Mouse (Mus musculus): ENCODE results near the gene Prkcb. TPM values are rescaled to one million over a fixed set of nuclear protein-coding genes. Genes with fewer than 3 reads are reported as not detected.
A peak's percentile ranks its signal among the peaks of the same experiment; 100 is the strongest.

Prkcb gene
- polyA plus RNA-seq, 1 experiment from 2014 or later: 5.5 TPM

DNA sequence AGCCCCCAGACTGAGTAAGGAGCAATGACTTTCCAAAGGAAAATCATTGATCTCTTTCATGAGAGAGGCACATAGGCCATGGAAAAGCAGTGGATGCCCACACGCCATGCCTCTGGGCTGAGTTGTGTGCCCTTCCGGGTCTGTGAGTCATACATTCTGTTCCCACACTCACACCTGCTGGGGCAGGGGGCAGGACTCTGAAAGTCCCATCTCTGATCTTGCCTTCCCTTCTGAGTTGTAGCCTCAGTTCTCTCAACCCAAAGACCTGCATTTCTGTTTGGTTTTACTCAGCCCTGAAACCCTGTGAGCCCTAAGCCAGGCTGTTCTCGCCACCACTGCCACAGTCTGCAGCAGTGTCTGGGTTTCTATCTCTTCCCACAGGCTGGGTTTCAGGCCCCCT, 109.1 kb downstream of the Prkcb start:
- Histone ChIP-seq H3K9ac (no peak overlapping the region), H3K36me3 (no peaks in the 10 kb centered on the region), H3K4me2 (replicated peaks) (no peak overlapping the region), H3K27me3 (no peaks in the 10 kb centered on the region), H3K9me3 (no peaks in the 10 kb centered on the region), H3K27ac (no peak overlapping the region), H3K4me1 (no peaks in the 10 kb centered on the region), H3K4me3 (no peak overlapping the region)
- 85% methylated on average over 3 of the region's 3 CpGs for WGBS
- ATAC-seq (ENCODE audit: low FRiP score, low read depth): no peak

DNA sequence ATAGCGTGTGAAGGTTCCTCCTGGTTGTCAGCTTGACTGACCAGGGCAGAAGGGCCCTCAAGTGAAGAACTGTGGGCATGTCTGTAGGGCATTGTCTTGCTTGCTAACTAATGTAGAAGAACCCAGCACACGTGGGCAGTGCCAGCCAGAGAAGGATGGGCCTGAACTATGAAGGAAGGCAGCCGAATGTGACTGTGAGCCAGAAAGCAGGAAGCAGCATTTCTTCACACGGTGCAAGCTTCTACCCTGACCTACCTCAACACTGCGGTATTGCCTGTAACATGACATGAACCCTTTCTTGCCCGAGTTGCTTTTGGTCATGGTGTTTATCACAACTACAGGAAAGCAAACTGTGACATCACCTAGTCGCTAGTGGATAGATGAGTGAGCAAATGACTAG, 113.5 kb downstream of the Prkcb start:
- no peak overlapping the region for H3K9ac ChIP-seq
- no peaks in the 10 kb centered on the region for H3K27me3 ChIP-seq
- H3K27ac ChIP-seq: no peak overlapping the region
- no peaks in the 10 kb centered on the region for H3K9me3 ChIP-seq
- WGBS: 81% methylated on average over 7 of the region's 7 CpGs
- ATAC-seq (ENCODE audit: low FRiP score, low read depth): no peak
- H3K4me3 ChIP-seq: no peak overlapping the region
- no peak overlapping the region for H3K4me2 ChIP-seq (replicated peaks)
- H3K36me3 ChIP-seq: no peaks in the 10 kb centered on the region
- peaks cover 14% of the 10 kb centered on the region for H3K4me1 ChIP-seq

GRCm38 (mm10) chr7:122403343-122403742, 114.8 kb downstream of the Prkcb start:
- Histone ChIP-seq H3K36me3 (no peaks in the 10 kb centered on the region), H3K4me1 (peaks cover 14% of the 10 kb centered on the region), H3K27me3 (no peaks in the 10 kb centered on the region), H3K27ac (no peak overlapping the region), H3K4me3 (no peak overlapping the region), H3K9ac (no peak overlapping the region), H3K4me2 (replicated peaks) (no peak overlapping the region), H3K9me3 (no peaks in the 10 kb centered on the region)
- ATAC-seq (ENCODE audit: low FRiP score, low read depth): no peak
- WGBS: 88% methylated on average over 4 of the region's 4 CpGs

DNA sequence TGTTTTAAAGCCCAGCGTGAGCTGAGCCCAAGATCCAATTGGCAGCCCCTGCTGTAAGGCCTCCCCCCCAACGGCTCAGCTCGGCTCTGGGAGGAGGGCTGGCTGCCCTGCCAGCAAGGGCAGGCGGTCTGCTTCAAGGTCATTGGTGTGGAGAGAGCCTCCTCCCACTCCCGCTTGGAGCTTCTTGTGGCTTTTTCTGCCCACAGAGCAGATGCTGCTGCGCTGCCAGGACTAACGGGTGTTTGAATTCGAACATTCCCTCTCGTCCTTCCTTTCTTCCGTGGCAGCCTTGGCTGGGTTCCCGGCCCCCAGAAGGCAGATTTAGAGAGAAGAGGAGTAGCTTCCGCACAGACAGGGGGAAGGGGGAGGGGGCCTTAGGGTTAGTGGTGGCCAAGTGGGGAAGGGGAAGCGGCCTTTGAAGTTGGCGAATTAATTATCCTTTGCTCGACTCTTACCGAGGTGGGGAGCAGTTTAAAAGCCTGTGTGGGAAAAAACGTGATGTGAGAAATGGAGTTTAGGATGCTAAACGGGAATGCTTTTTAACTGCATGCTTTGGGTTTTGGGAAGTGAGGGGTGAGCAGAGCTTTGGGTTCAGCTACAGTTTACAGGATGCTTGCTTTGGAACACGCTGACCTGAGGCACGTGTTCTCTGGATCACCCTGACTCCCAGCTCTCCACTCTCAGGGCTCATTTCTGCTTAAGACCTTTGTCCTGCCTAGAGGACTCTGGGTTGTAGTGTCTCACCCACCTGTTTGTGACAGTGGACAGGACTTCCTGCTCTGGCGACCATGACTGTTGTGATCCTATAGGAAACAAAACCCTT, 116.2 kb downstream of the Prkcb start:
- Histone ChIP-seq H3K27ac (peak overlapping the region; percentile 52; the same call in 1 of the 2 replicates), H3K36me3 (no peaks in the 10 kb centered on the region), H3K4me2 (replicated peaks) (peak overlapping the region; percentile 61), H3K4me3 (peak overlapping the region; percentile 20), H3K9ac (peak overlapping the region; percentile 55), H3K4me1 (peaks cover 14% of the 10 kb centered on the region), H3K9me3 (no peaks in the 10 kb centered on the region), H3K27me3 (no peaks in the 10 kb centered on the region)
- ATAC-seq (ENCODE audit: low FRiP score, low read depth): peak; percentile 58
- WGBS: 1% methylated on average over 21 of the region's 21 CpGs

- WGBS: 84% methylated on average over 13 of the region's 13 CpGs
- H3K27me3 ChIP-seq: no peaks in the 10 kb centered on the region
- H3K9me3 ChIP-seq: no peaks in the 10 kb centered on the region
- no peak for ATAC-seq (ENCODE audit: low FRiP score, low read depth)
- H3K4me1 ChIP-seq: peaks cover 14% of the 10 kb centered on the region
- H3K4me2 ChIP-seq (replicated peaks): no peak overlapping the region
- H3K9ac ChIP-seq: no peak overlapping the region
- H3K36me3 ChIP-seq: no peaks in the 10 kb centered on the region
- H3K4me3 ChIP-seq: no peak overlapping the region
- no peak overlapping the region for H3K27ac ChIP-seq
Observed at GRCm38 (mm10) chr7:122406625-122407024, 118.1 kb downstream of the Prkcb start.

GRCm38 (mm10) chr7:122409945-122410344, 121.4 kb downstream of the Prkcb start:
- no peak overlapping the region for H3K4me3 ChIP-seq
- no peak for ATAC-seq (ENCODE audit: low FRiP score, low read depth)
- H3K27ac ChIP-seq: no peak overlapping the region
- no peaks in the 10 kb centered on the region for H3K9me3 ChIP-seq
- no peaks in the 10 kb centered on the region for H3K36me3 ChIP-seq
- H3K4me2 ChIP-seq (replicated peaks): no peak overlapping the region
- H3K4me1 ChIP-seq: peaks cover 4% of the 10 kb centered on the region
- H3K9ac ChIP-seq: no peak overlapping the region
- 78% methylated on average over 6 of the region's 6 CpGs for WGBS
- no peaks in the 10 kb centered on the region for H3K27me3 ChIP-seq

- no peaks in the 10 kb centered on the region for H3K4me1 ChIP-seq
- H3K9me3 ChIP-seq: no peaks in the 10 kb centered on the region
- ATAC-seq (ENCODE audit: low FRiP score, low read depth): no peak
- H3K4me3 ChIP-seq: no peak overlapping the region
- H3K9ac ChIP-seq: no peak overlapping the region
- no peak overlapping the region for H3K4me2 ChIP-seq (replicated peaks)
- no peaks in the 10 kb centered on the region for H3K36me3 ChIP-seq
- no peaks in the 10 kb centered on the region for H3K27me3 ChIP-seq
- no peak overlapping the region for H3K27ac ChIP-seq
- WGBS: 89% methylated on average over 3 of the region's 3 CpGs
Observed at GRCm38 (mm10) chr7:122410873-122411272, 122.3 kb downstream of the Prkcb start.

- no peak for ATAC-seq (ENCODE audit: low FRiP score, low read depth)
- H3K9me3 ChIP-seq: no peaks in the 10 kb centered on the region
- no peak overlapping the region for H3K4me2 ChIP-seq (replicated peaks)
- no peak overlapping the region for H3K4me3 ChIP-seq
- no peak overlapping the region for H3K27ac ChIP-seq
- WGBS: 81% methylated on average over 6 of the region's 6 CpGs
- no peaks in the 10 kb centered on the region for H3K4me1 ChIP-seq
- H3K36me3 ChIP-seq: no peaks in the 10 kb centered on the region
- H3K27me3 ChIP-seq: no peaks in the 10 kb centered on the region
- no peak overlapping the region for H3K9ac ChIP-seq
Observed at GRCm38 (mm10) chr7:122413231-122413630, 124.7 kb downstream of the Prkcb start.

DNA sequence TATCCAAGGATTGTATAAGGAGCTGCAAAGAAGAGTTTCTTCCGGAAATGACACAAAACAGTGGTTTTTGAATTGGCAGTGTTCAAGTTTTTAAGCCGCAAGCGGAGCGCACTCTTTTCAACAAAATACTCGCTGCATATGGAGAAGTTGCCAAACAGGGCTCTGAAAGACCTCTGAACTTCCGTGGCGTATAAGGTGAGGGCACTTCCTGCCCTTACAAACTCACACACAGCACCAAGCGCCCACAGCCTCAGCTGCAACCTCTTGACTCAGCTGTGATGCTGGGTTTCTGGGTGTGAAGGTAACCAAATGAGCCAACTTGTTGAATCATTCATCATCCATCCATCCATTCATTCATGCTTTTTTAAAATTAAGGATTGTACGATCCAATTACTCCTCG, 125.6 kb downstream of the Prkcb start:
- WGBS: 86% methylated on average over 10 of the region's 10 CpGs
- ATAC-seq (ENCODE audit: low FRiP score, low read depth): no peak

GRCm38 (mm10) chr7:122414608-122415007, 126.1 kb downstream of the Prkcb start:
- H3K27me3 ChIP-seq: no peaks in the 10 kb centered on the region
- no peak overlapping the region for H3K27ac ChIP-seq
- no peaks in the 10 kb centered on the region for H3K36me3 ChIP-seq
- H3K4me3 ChIP-seq: no peak overlapping the region
- no peak for ATAC-seq (ENCODE audit: low FRiP score, low read depth)
- no peaks in the 10 kb centered on the region for H3K9me3 ChIP-seq
- no peak overlapping the region for H3K4me2 ChIP-seq (replicated peaks)
- 87% methylated on average over 6 of the region's 6 CpGs for WGBS
- no peak overlapping the region for H3K9ac ChIP-seq
- no peaks in the 10 kb centered on the region for H3K4me1 ChIP-seq

More for the DNA sequence above, 125.6 kb downstream of the Prkcb start:
- H3K36me3 ChIP-seq: no peaks in the 10 kb centered on the region
- no peak overlapping the region for H3K9ac ChIP-seq
- H3K4me3 ChIP-seq: no peak overlapping the region
- H3K27me3 ChIP-seq: no peaks in the 10 kb centered on the region
- no peaks in the 10 kb centered on the region for H3K9me3 ChIP-seq
- no peak overlapping the region for H3K27ac ChIP-seq
- H3K4me1 ChIP-seq: no peaks in the 10 kb centered on the region
- H3K4me2 ChIP-seq (replicated peaks): no peak overlapping the region

DNA sequence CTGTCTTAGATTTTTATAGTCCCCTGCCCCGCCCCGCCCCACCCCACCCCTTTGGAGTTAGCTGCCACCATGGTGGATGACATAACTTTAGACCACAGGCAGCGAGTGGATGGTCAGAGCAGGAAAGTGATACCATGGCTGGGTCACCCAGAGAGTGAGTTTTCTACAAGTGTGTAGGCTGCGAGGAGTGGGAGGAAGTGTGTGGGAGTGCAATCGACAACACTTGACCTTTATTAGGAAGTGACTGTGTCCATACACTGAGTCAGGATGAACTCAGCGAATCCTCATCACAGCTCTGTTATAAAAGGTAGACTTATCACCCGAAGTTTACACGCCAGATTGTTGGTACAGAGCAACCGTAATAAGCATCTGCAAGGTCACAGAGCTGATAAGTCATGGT, 126.8 kb downstream of the Prkcb start:
- no peak overlapping the region for H3K4me3 ChIP-seq
- WGBS: 82% methylated on average over 9 of the region's 9 CpGs
- H3K9ac ChIP-seq: no peak overlapping the region
- H3K36me3 ChIP-seq: no peaks in the 10 kb centered on the region
- H3K9me3 ChIP-seq: no peaks in the 10 kb centered on the region
- H3K27ac ChIP-seq: no peak overlapping the region
- no peak for ATAC-seq (ENCODE audit: low FRiP score, low read depth)
- H3K27me3 ChIP-seq: no peaks in the 10 kb centered on the region
- H3K4me1 ChIP-seq: no peaks in the 10 kb centered on the region
- H3K4me2 ChIP-seq (replicated peaks): no peak overlapping the region

DNA sequence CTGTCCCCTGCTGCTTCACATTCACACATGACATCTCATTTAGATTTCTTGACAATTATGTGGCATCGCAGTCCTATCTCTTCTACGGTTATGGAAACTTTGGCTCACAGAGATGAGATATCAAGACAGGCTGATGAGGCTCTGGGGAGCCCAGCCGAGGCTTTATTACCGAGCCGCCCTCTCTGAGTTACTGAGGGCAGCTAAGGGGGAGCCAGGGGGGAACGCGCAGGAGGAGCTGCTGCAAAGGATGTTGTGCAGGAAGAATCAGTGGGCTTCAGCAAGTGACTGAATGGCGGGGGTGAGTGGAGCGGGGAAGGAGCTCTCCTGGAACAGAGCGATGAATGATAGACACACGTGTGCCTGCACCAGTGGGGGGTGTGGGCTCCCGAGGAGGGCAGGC, 127.4 kb downstream of the Prkcb start:
- H3K27me3 ChIP-seq: no peaks in the 10 kb centered on the region
- H3K27ac ChIP-seq: no peak overlapping the region
- ATAC-seq (ENCODE audit: low FRiP score, low read depth): no peak
- H3K9ac ChIP-seq: no peak overlapping the region
- no peaks in the 10 kb centered on the region for H3K9me3 ChIP-seq
- H3K36me3 ChIP-seq: no peaks in the 10 kb centered on the region
- H3K4me1 ChIP-seq: no peaks in the 10 kb centered on the region
- H3K4me2 ChIP-seq (replicated peaks): no peak overlapping the region
- WGBS: 69% methylated on average over 12 of the region's 12 CpGs
- no peak overlapping the region for H3K4me3 ChIP-seq

DNA sequence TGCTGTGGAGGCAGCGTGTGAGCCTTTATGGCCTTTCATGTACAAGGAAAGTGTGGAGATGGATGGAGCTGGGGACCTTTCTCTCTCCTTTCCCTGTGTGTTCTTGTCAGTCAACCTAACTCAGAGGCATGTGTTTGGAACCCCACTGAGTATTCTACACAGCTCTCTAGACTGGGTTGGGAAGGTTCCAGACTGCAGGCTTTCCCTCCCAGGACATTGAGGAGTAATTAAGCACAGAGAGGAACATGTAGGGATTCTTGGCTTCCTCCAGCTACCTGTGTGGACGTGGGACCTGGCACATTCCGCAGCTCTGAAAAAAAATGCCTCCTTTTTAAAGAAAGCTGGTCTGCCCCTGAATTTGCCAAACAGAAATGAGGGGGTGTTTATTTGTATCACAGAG, 130.0 kb downstream of the Prkcb start:
- Histone ChIP-seq H3K27me3 (no peaks in the 10 kb centered on the region), H3K4me2 (replicated peaks) (no peak overlapping the region), H3K27ac (no peak overlapping the region), H3K4me3 (no peak overlapping the region), H3K4me1 (no peaks in the 10 kb centered on the region), H3K9ac (no peak overlapping the region), H3K36me3 (no peaks in the 10 kb centered on the region), H3K9me3 (no peaks in the 10 kb centered on the region)
- no peak for ATAC-seq (ENCODE audit: low FRiP score, low read depth)
- 72% methylated on average over 3 of the region's 3 CpGs for WGBS
